In the genomic region with DNA sequence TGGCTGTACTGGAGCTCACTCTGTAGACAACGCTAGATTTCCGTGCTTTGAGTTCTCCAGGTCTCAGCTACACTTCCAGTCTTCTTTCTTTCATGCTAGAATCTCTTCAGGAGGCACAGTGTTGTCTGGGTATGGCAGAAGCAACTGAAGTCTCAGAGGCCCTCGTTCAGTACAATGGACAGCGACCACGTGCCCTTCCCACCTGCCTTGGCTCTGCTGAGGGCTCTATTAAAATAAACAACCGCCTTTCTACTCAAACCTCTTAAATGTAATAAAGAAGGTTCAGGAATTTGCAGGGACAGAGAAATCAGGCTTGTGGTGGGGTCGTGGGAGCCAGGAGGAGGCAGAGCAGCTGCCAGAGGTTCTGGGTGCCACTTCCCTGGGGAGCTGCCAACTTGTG, we compare ENCODE assay signal across 8 mouse cellular contexts. TPM values are rescaled to one million over a fixed set of nuclear protein-coding genes. Genes with fewer than 3 reads are reported as not detected.
DNase-seq lines count a peak whose midpoint lies in the region; ATAC-seq and TF ChIP-seq lines count a peak whose summit lies in the region.

No protein-coding gene starts in this region.

- H3K4me2 ChIP-seq in forebrain, embryonic 11.5 days (ENCODE audit: low read depth, low read length, severe bottlenecking): no peak overlapping the region
- H3K4me2 ChIP-seq in forebrain, embryonic 12.5 days: no peak overlapping the region
- H3K4me2 ChIP-seq in liver, embryonic 11.5 days: no peak overlapping the region
- no peak overlapping the region for H3K4me2 ChIP-seq in heart, embryonic 11.5 days
- no peak overlapping the region for H3K4me2 ChIP-seq in midbrain, postnatal 0 days (ENCODE audit: low read depth, low read length, poor library complexity, severe bottlenecking)

- peak; percentile 65 for DNase-seq in forebrain, embryonic 11.5 days (ENCODE audit: low spot score)
- DNase-seq in urinary bladder, postnatal 14 days (ENCODE audit: low spot score): peak; percentile 56
- no peak for DNase-seq in urinary bladder, postnatal 10 days (ENCODE audit: low spot score)
- peak; percentile 66 for DNase-seq in liver, embryonic 11.5 days (ENCODE audit: low spot score)
- peak; percentile 41 for DNase-seq in yolk sac, embryonic 10.5 days (ENCODE audit: low spot score)
- DNase-seq in midbrain, postnatal 0 days (ENCODE audit: low spot score): no peak

- no peaks in the 10 kb centered on the region for H3K36me3 ChIP-seq in forebrain, embryonic 11.5 days (ENCODE audit: control insufficient read depth, insufficient read depth, low read length)
- no peaks in the 10 kb centered on the region for H3K36me3 ChIP-seq in forebrain, embryonic 12.5 days (replicated peaks)
- no peaks in the 10 kb centered on the region for H3K36me3 ChIP-seq in liver, embryonic 11.5 days (ENCODE audit: control insufficient read depth, insufficient read depth, low read length)
- H3K36me3 ChIP-seq in heart, embryonic 11.5 days (ENCODE audit: control insufficient read depth, insufficient read depth, low read length): no peaks in the 10 kb centered on the region
- H3K36me3 ChIP-seq in midbrain, postnatal 0 days (ENCODE audit: insufficient read depth, low read length): no peaks in the 10 kb centered on the region

- no peaks in the 10 kb centered on the region for H3K4me1 ChIP-seq in forebrain, embryonic 11.5 days (replicated peaks; ENCODE audit: control insufficient read depth, insufficient read depth, low read length)
- H3K4me1 ChIP-seq in forebrain, embryonic 12.5 days: peaks cover 3% of the 10 kb centered on the region; the same call in 1 of the 2 replicates
- H3K4me1 ChIP-seq in liver, embryonic 11.5 days (replicated peaks; ENCODE audit: control insufficient read depth, insufficient read depth, low read length): no peaks in the 10 kb centered on the region
- no peaks in the 10 kb centered on the region for H3K4me1 ChIP-seq in heart, embryonic 11.5 days (ENCODE audit: control insufficient read depth, insufficient read depth, low read length)
- H3K4me1 ChIP-seq in midbrain, postnatal 0 days (ENCODE audit: insufficient read depth, low read length): peaks cover 15% of the 10 kb centered on the region; the same call in 1 of the 2 replicates

- H3K4me3 ChIP-seq in forebrain, embryonic 11.5 days (ENCODE audit: low read depth, low read length): no peak overlapping the region
- no peak overlapping the region for H3K4me3 ChIP-seq in forebrain, embryonic 12.5 days (replicated peaks)
- H3K4me3 ChIP-seq in liver, embryonic 11.5 days (ENCODE audit: low read depth, low read length): no peak overlapping the region
- no peak overlapping the region for H3K4me3 ChIP-seq in heart, embryonic 11.5 days (ENCODE audit: low read depth, low read length)
- H3K4me3 ChIP-seq in midbrain, postnatal 0 days (ENCODE audit: low read depth, low read length): no peak overlapping the region

- H3K9me3 ChIP-seq in forebrain, embryonic 11.5 days (ENCODE audit: control insufficient read depth, low read length): no peaks in the 10 kb centered on the region
- no peaks in the 10 kb centered on the region for H3K9me3 ChIP-seq in forebrain, embryonic 12.5 days
- H3K9me3 ChIP-seq in liver, embryonic 11.5 days (ENCODE audit: control insufficient read depth, low read length): no peaks in the 10 kb centered on the region
- H3K9me3 ChIP-seq in heart, embryonic 11.5 days (replicated peaks; ENCODE audit: control insufficient read depth, low read length): no peaks in the 10 kb centered on the region
- H3K9me3 ChIP-seq in midbrain, postnatal 0 days (ENCODE audit: low read length): no peaks in the 10 kb centered on the region

- H3K27ac ChIP-seq in forebrain, embryonic 11.5 days (ENCODE audit: low read depth, low read length): no peak overlapping the region
- H3K27ac ChIP-seq in forebrain, embryonic 12.5 days: no peak overlapping the region
- H3K27ac ChIP-seq in liver, embryonic 11.5 days (ENCODE audit: low read depth, low read length): no peak overlapping the region
- H3K27ac ChIP-seq in heart, embryonic 11.5 days (ENCODE audit: low read depth, low read length): no peak overlapping the region
- no peak overlapping the region for H3K27ac ChIP-seq in midbrain, postnatal 0 days (ENCODE audit: low read depth, low read length)

- no peak for TF ChIP-seq CTCF in midbrain, postnatal 0 days (IDR thresholded peaks at IDR 0.05)

- H3K27me3 ChIP-seq in forebrain, embryonic 11.5 days (ENCODE audit: control insufficient read depth, insufficient read depth, low read length): no peaks in the 10 kb centered on the region
- H3K27me3 ChIP-seq in forebrain, embryonic 12.5 days: 0 out of 2 replicates have a peak, but pooled peaks cover 8% of the 10 kb centered on the region
- no peaks in the 10 kb centered on the region for H3K27me3 ChIP-seq in liver, embryonic 11.5 days (replicated peaks; ENCODE audit: control insufficient read depth, insufficient read depth, low read length)
- no peaks in the 10 kb centered on the region for H3K27me3 ChIP-seq in heart, embryonic 11.5 days (ENCODE audit: control insufficient read depth, insufficient read depth, low read length)
- H3K27me3 ChIP-seq in midbrain, postnatal 0 days (ENCODE audit: insufficient read depth, low read length): no peaks in the 10 kb centered on the region

- ATAC-seq in forebrain, embryonic 11.5 days (replicated peaks; ENCODE audit: low FRiP score): no peak
- ATAC-seq in forebrain, embryonic 12.5 days (ENCODE audit: low FRiP score): no peak
- no peak for ATAC-seq in liver, embryonic 11.5 days (replicated peaks; ENCODE audit: low FRiP score)
- ATAC-seq in heart, embryonic 11.5 days (replicated peaks; ENCODE audit: insufficient number of reproducible peaks, low FRiP score, low TSS enrichment): no peak
- no peak for ATAC-seq in midbrain, postnatal 0 days (ENCODE audit: low FRiP score)

- no peak overlapping the region for H3K9ac ChIP-seq in forebrain, embryonic 11.5 days (ENCODE audit: low read length)
- H3K9ac ChIP-seq in forebrain, embryonic 12.5 days: no peak overlapping the region
- no peak overlapping the region for H3K9ac ChIP-seq in liver, embryonic 11.5 days (ENCODE audit: low read depth, low read length)
- no peak overlapping the region for H3K9ac ChIP-seq in heart, embryonic 11.5 days (ENCODE audit: low read depth, low read length)
- H3K9ac ChIP-seq in midbrain, postnatal 0 days (replicated peaks; ENCODE audit: low read length, poor library complexity, severe bottlenecking): no peak overlapping the region

- WGBS in forebrain, embryonic 11.5 days: 12% methylated on average over 7 of the region's 7 CpGs
- 12% methylated on average over 7 of the region's 7 CpGs for WGBS in forebrain, embryonic 12.5 days
- 8% methylated on average over 7 of the region's 7 CpGs for WGBS in liver, embryonic 11.5 days
- WGBS in heart, embryonic 11.5 days (ENCODE audit: insufficient replicate concordance): 6% methylated on average over 7 of the region's 7 CpGs
- WGBS in midbrain, postnatal 0 days: 15% methylated on average over 7 of the region's 7 CpGs

RNA-seq across cellular contexts. Expression of gene Pomgnt2, which starts 9.7 kb away (rescaled TPM):
- 12.9 and 14.6 TPM in 2 replicates for polyA plus RNA-seq in forebrain, embryonic 11.5 days (2014; fragmentation: Nextera tagmentation; extraction: Ambion mirVana)
- 14.0 and 15.2 TPM in 2 replicates for polyA plus RNA-seq in forebrain, embryonic 12.5 days (2016; fragmentation: Nextera tagmentation; extraction: Ambion mirVana)
- 5.1 and 6.1 TPM in 2 replicates for polyA plus RNA-seq in liver, embryonic 11.5 days (2014; fragmentation: Nextera tagmentation; extraction: Ambion mirVana)
- 8.8 and 10.6 TPM in 2 replicates for polyA plus RNA-seq in heart, embryonic 11.5 days (2014; fragmentation: Nextera tagmentation; extraction: Ambion mirVana)
- total RNA-seq in midbrain, postnatal 0 days (2014; rRNA removed): 49.7 and 53.4 TPM in 2 replicates
- polyA plus RNA-seq in midbrain, postnatal 0 days (2015; fragmentation: Nextera tagmentation; extraction: Ambion mirVana): 38.5 and 41.8 TPM in 2 replicates

RNA-seq across cellular contexts. Expression of gene Fam198a, which starts 55.8 kb away (rescaled TPM):
- polyA plus RNA-seq in forebrain, embryonic 11.5 days (2014; fragmentation: Nextera tagmentation; extraction: Ambion mirVana): 0.31 and 0.40 TPM in 2 replicates
- 1.2 and 1.3 TPM in 2 replicates for polyA plus RNA-seq in forebrain, embryonic 12.5 days (2016; fragmentation: Nextera tagmentation; extraction: Ambion mirVana)
- polyA plus RNA-seq in liver, embryonic 11.5 days (2014; fragmentation: Nextera tagmentation; extraction: Ambion mirVana): 0.18 and 0.21 TPM in 2 replicates
- 0.35 and 0.44 TPM in 2 replicates for polyA plus RNA-seq in heart, embryonic 11.5 days (2014; fragmentation: Nextera tagmentation; extraction: Ambion mirVana)
- 2.5 and 4.8 TPM in 2 replicates for total RNA-seq in midbrain, postnatal 0 days (2014; rRNA removed)
- 1.9 and 2.1 TPM in 2 replicates for polyA plus RNA-seq in midbrain, postnatal 0 days (2015; fragmentation: Nextera tagmentation; extraction: Ambion mirVana)

Comparison
In these comparisons a context has a peak if more than half of its experiments do, and no peak if none do; other contexts are left out.
1. DNase-seq: peak in forebrain, embryonic 11.5 days (single experiment), urinary bladder, postnatal 14 days (single experiment), liver, embryonic 11.5 days (single experiment) and yolk sac, embryonic 10.5 days (single experiment); none in urinary bladder, postnatal 10 days (single experiment) and midbrain, postnatal 0 days (single experiment).